Mouse (Mus musculus): Measurements from ENCODE around the gene Aff3.

GRCm38 (mm10) chr1:38639669-38640068 lies 25.1 kb downstream of the Aff3 start:
- no peak for TF ChIP-seq HCFC1 (IDR thresholded peaks at IDR 0.05; ENCODE audit: borderline replicate concordance, insufficient read depth, low read length)
- no peak for TF ChIP-seq ZNF384 (IDR thresholded peaks at IDR 0.05; ENCODE audit: low read depth, low read length)
- no peak for TF ChIP-seq MAFK (IDR thresholded peaks at IDR 0.05; ENCODE audit: insufficient read depth, low read depth, low read length)
